Mouse (Mus musculus) bone marrow macrophage, adult 2 months (primary cell): ENCODE results near the gene Jazf1. TPM values are rescaled to one million over a fixed set of nuclear protein-coding genes. Genes with fewer than 3 reads are reported as not detected.
A peak's percentile ranks its signal among the peaks of the same experiment; 100 is the strongest.

Experiments
- H3K27ac ChIP-seq: 2 replicates; pipeline ENCODE4 v1.5.1; 2012; ENCODE audit warnings: low read depth, low read length; ENCODE audit not compliant: insufficient read depth
- H3K4me1 ChIP-seq: 2 replicates; pipeline ENCODE4 v1.6.1; 2012; ENCODE audit warnings: low read length; ENCODE audit not compliant: control insufficient read depth, insufficient read depth
- H3K4me3 ChIP-seq: 2 replicates; pipeline ENCODE4 v1.5.1; 2012; ENCODE audit warnings: mild to moderate bottlenecking, low read length, moderate library complexity; ENCODE audit not compliant: insufficient read depth
- CTCF ChIP-seq: IDR thresholded peaks from 2 replicates; pipeline ENCODE4 v1.5.1; 2012; ENCODE audit warnings: low read depth, mild to moderate bottlenecking, low read length, moderate library complexity
- POLR2A ChIP-seq: IDR thresholded peaks from 2 replicates; pipeline ENCODE4 v1.6.1; 2012; ENCODE audit warnings: mild to moderate bottlenecking, low read depth, low read length, borderline replicate concordance
- polyA plus RNA-seq: library from polyadenylated mRNA; stranded (reverse); fragments of >200 nt; gene quantifications from 2 replicates; pipeline ENCODE4 v1.2.4, GENCODE M21; 2012; ENCODE audit not compliant: missing spikeins, insufficient read depth, insufficient read length

The Jazf1 gene
- polyA plus RNA-seq, 1 experiment = 1.3 TPM

DNA sequence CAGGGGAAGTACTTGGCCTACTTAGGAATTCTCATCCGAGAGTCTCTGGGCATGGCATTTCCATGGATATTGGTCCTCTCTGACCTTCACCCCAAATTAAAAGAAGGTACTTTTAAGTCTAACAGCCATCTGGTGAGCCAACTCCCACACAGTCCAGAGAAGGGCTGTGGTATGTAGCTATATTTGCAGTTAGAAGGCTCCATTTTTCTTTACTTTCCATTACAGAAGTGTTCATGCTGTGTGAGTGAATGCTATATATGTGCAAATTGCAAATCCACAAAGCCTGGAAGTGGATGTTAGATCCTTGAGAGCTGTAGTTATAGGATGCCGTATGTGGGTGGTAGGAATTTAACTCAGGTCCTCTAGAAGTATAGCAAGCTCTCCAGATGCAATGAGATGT lies 245.8 kb downstream of the Jazf1 start:
- H3K4me1 ChIP-seq = peaks cover 18% of the 10 kb centered on the region
- no peak for TF ChIP-seq CTCF
- TF ChIP-seq POLR2A = no peak
- no peak overlapping the region for H3K27ac ChIP-seq

DNA sequence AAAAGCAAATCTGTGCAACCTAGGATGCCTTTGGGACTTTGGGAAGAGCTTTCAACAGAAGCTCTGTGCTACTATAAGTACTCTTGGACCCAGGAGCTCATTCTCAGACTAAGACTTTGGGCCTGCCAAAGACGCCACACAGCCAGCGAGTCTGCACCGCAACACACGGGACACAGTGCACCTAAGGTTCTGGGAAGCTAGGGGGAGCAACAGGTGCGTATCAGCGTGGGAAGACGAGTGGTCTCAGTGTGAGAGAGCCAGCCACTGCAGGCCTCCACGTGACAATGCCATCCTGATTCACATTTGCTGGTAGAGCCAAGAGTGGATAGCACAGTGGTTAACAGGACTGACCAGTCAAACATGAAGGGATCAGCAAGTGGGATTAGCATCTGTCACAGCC lies 249.1 kb downstream of the Jazf1 start:
- Histone ChIP-seq H3K4me1 (no peaks in the 10 kb centered on the region), H3K27ac (no peak overlapping the region), H3K4me3 (no peak overlapping the region)
- TF ChIP-seq CTCF (no peak), POLR2A (no peak)

More for the DNA sequence above, 245.8 kb downstream of the Jazf1 start:
- H3K4me3 ChIP-seq = no peak overlapping the region

DNA sequence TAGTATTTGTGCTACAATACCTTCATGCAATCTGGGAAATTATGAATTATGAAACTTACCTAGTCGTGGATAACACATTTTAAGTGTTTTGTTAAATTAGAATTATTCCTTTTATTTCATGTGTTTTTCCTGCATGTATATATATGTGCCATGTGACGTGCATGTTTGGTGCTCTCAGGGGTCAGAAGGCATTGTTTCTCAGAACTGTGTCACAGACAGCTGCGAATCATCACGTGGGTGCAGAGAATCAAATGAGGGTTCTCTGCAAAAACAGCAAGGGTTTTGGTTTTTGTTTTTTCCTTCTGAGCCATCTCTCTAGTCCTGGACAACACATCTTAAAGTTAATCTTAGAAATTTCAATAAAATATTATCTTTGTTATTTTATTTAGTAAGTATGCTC lies 250.4 kb downstream of the Jazf1 start:
- H3K27ac ChIP-seq = no peak overlapping the region
- no peaks in the 10 kb centered on the region for H3K4me1 ChIP-seq
- TF ChIP-seq POLR2A (no peak), CTCF (no peak)
- H3K4me3 ChIP-seq = no peak overlapping the region

DNA sequence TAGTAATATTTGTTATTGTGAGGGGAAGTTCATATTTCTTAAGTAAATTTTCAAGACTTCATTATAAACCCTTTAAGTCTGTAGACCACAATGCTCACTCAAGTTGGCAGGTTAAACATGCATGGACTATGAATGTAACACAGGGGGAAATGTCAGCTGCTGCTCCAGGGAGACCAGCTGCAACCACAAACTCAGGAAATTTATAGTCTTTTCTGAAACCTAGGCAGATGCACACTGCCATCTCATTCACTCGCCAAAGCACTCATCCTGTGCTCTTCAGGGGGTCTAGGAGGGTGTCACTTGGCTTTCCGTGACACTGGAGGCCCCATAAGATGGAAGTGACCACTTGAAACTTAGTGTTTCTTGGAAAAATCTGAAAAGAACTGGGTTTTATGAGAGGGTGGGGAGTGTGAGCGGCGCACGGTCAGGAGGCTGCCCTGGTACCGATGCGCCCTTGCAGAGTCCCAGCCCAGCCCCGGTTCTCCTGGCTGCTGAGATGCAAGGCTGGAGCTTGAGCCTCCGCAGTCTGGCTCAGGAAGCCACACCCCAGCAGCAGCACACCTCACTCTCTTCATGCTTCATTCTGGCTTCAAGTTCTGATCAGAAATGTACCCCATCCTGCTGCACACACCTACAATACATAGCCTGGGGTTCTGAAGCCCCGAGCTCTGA lies 251.1 kb downstream of the Jazf1 start:
- no peak overlapping the region for H3K27ac ChIP-seq
- TF ChIP-seq CTCF (no peak), POLR2A (no peak)
- no peak overlapping the region for H3K4me3 ChIP-seq
- H3K4me1 ChIP-seq = no peaks in the 10 kb centered on the region

DNA sequence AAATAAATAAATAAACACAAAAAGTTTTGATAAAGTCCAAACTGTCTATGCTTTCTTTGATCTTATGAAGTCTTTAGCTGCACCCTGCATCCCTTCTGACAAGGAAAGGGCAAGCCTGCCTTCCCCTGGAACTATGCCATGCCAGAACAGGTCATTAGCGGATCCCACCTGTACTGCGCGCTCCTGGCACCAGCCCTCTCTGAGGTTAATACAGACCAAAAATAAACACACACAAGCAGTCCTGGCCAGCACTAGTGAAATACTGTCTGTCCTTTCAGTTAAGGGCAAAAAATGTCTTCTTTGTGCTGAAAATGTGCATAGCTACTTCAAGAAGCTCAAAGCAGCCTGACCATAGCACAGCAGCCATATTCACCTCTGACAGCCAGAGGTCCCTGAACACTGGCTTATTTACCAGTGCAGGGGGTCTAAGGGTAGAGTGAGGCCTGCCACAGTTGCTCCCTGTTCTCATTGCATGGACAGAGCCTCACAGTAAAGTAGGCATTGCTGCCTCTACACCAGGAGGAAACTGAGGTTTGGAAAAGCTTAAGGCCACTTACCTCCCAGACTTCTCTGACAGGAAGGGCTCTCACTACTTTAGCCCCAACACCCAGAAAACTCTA lies 263.1 kb downstream of the Jazf1 start:
- H3K4me3 ChIP-seq = no peak overlapping the region
- H3K4me1 ChIP-seq = peaks cover 26% of the 10 kb centered on the region
- no peak overlapping the region for H3K27ac ChIP-seq
- TF ChIP-seq POLR2A = no peak
- TF ChIP-seq CTCF = no peak

DNA sequence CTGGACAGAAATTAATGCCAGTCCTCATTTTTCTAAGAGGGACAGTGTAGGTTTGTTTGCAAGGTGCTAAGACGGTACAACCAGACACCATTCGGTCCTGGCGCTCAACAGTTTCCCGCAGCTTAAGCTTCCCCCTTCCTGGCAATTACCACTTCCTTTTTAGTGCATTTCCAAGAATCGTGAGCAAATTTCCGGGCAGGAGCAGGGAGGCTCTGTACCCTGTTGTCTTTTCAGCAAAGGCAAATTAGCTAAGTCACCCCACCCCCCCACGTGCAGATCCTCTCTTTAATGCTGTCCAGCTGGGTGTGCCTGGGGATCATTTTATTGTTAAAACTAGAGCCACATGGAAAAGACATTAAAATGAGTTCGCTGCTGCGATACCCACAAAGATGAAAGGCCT lies 266.2 kb downstream of the Jazf1 start:
- TF ChIP-seq POLR2A (no peak), CTCF (no peak)
- H3K27ac ChIP-seq = no peak overlapping the region
- no peak overlapping the region for H3K4me3 ChIP-seq
- peaks cover 36% of the 10 kb centered on the region for H3K4me1 ChIP-seq

DNA sequence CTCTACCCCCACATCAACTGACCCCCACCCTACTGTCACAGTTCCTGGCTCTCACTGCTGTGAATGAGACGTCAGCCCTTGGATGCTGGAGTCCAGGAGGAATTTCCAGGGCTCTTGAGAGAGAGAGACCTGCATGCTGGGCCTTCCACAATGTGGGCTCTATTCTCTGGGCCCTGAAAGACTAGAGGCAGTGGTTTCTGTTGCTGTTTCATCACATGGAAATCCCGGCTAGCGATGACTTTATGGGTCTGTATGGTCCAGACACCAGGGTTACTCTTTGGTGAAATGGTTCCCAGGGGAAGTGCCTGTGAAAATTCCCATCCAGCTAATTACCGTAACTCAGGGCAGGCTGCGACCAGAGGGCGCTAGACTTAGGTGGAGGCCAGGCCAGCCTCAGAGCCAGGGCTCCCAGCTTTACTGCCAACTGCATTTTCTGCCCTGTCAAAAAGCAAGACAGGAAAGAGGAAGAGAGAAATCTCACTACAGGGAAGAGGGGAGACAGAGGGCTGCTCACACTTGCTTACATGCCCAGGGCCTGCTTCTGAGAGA lies 271.1 kb downstream of the Jazf1 start:
- Histone ChIP-seq H3K4me1 (peaks cover 31% of the 10 kb centered on the region), H3K27ac (0 out of 2 replicates have a peak overlapping the region, but pooled peaks have one; percentile 2), H3K4me3 (no peak overlapping the region)
- TF ChIP-seq POLR2A (no peak), CTCF (no peak)

DNA sequence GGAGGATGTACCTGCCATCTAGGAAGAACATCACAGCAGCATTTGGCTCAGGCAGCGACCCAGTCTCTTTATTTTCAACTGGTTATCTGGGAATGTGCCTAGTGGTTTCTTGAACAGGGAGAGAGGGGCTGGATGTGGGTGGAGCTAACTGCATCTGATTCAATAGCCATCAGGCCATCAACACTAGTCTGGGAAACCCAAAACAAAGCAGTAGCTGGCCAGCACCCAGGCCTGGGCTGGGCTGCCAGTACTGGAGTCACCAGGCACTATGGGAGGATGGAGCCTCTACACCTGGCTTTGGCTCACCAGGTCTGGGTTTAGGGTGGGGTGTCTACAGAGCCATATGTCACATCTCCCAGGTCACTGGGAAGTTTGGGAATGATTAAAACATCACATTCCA lies 271.7 kb downstream of the Jazf1 start:
- TF ChIP-seq POLR2A = no peak
- TF ChIP-seq CTCF = no peak
- Histone ChIP-seq H3K4me3 (no peak overlapping the region), H3K4me1 (peaks cover 24% of the 10 kb centered on the region), H3K27ac (no peak overlapping the region)

DNA sequence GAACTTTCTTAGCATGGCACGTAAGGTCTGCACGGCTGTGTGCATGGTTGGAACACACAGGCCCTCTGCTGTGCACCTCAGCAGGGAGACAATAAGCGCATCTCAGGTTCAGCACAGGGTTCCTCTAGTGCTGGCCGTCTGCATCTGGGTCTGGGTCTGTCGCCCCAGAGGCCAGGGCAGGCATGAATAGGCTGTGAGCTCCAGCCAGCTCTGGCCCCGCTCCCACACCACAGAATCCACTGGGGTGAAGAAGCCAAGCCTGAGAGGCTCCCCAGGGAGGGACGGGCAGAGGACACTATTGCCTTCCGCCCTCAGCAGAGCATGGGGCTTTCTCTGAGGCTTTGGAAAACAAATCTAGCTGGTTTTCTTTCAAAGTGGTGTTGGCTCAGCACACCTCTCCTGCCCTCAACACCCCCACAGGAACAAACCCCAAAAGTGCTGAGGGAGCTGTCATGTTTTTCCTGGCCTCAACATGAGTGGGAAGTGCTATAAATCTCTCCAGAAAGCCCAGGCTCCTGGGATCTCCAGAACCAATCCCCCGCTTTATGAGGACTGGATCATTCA lies 272.3 kb downstream of the Jazf1 start:
- Histone ChIP-seq H3K27ac (no peak overlapping the region), H3K4me3 (no peak overlapping the region), H3K4me1 (peaks cover 18% of the 10 kb centered on the region)
- TF ChIP-seq POLR2A = no peak
- no peak for TF ChIP-seq CTCF
